In the genomic region with DNA sequence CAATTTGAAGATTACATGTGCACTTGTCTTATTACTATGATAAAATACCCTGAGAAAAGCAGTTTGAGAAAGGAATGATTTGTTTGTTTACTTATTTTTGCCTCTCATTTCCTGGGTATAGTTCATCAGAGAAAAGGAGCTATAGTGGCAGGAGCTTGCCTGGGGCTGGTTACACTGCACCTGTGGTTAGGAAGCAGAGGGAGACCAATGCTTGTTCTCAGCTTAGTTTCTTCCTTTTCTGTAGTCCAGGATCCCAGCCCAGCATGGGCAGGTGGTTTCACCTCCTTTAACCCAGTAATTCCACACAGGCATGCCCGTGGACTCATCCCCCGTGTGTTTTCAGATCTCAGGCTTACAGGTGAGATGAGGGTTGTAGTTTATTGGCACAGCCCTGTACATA, we compare ENCODE assay signal across 27 mouse cellular contexts.
A peak's percentile ranks its signal among the peaks of the same experiment; 100 is the strongest.
DNase-seq lines count a peak whose midpoint lies in the region; ATAC-seq and TF ChIP-seq lines count a peak whose summit lies in the region.
"Had no signal": no experiment of that assay in that cellular context is flagged by ENCODE, and none has a peak within 500 bp of the region (broad histone marks: within the 10 kb centered on the region; RNA-seq: fewer than 3 reads in every experiment).

No protein-coding gene starts in this region.

- no peak for DNase-seq in kidney, postnatal 25 days
- DNase-seq in thymus, adult 2 months = no peak
- DNase-seq in thymus, postnatal 4 days = no peak
- DNase-seq: adrenal gland, adult 2 months; adrenal gland, postnatal 10 days; adrenal gland, postnatal 25 days; B cell, adult 2 months; cerebellum, adult 11 months; cerebellum, adult 18-20 months; cerebellum, adult 8-10 months; cerebellum, adult 9-11 months; cerebellum, postnatal 14 days; cerebellum, postnatal 36 days had no signal

- no peak overlapping the region for H3K27ac ChIP-seq in intestine, embryonic 15.5 days
- H3K27ac ChIP-seq in intestine, postnatal 0 days (ENCODE audit: low read depth, low read length) = no peak overlapping the region
- H3K27ac ChIP-seq in kidney, embryonic 15.5 days = no peak overlapping the region
- H3K27ac ChIP-seq in thymus, adult 2 months (ENCODE audit: control insufficient read depth, insufficient read depth, low read length) = peak overlapping the region; percentile 15; the same call in 1 of the 2 replicates
- H3K27ac ChIP-seq: embryonic facial prominence, embryonic 13.5 days; embryonic facial prominence, embryonic 15.5 days; forebrain, embryonic 10.5 days; forebrain, embryonic 12.5 days had no signal

- TF ChIP-seq POLR2A in thymus, adult 2 months (IDR thresholded peaks at IDR 0.05; ENCODE audit: control insufficient read depth, extremely low read depth, insufficient read depth, low read length, poor library complexity) = no peak

- H3K4me1 ChIP-seq in intestine, embryonic 15.5 days (replicated peaks) = no peaks in the 10 kb centered on the region
- no peaks in the 10 kb centered on the region for H3K4me1 ChIP-seq in intestine, postnatal 0 days (replicated peaks; ENCODE audit: control insufficient read depth, insufficient read depth, low read length)
- no peaks in the 10 kb centered on the region for H3K4me1 ChIP-seq in kidney, embryonic 15.5 days
- H3K4me1 ChIP-seq in thymus, adult 2 months (replicated peaks; ENCODE audit: control insufficient read depth, insufficient read depth, low read length) = peaks cover 2% of the 10 kb centered on the region; the same call in 1 of the 2 replicates
- H3K4me1 ChIP-seq: embryonic facial prominence, embryonic 13.5 days; embryonic facial prominence, embryonic 15.5 days had no signal

- 85% methylated on average over 2 of the region's 2 CpGs for WGBS in intestine, embryonic 15.5 days
- WGBS in intestine, postnatal 0 days = 83% methylated on average over 2 of the region's 2 CpGs
- 59% methylated on average over 2 of the region's 2 CpGs for WGBS in kidney, embryonic 15.5 days
- 81% methylated on average over 2 of the region's 2 CpGs for WGBS in thymus, adult 2 months

- 0 out of 2 replicates have a peak, but pooled peaks cover 3% of the 10 kb centered on the region for H3K36me3 ChIP-seq in intestine, embryonic 15.5 days
- 0 out of 2 replicates have a peak, but pooled peaks cover 9% of the 10 kb centered on the region for H3K36me3 ChIP-seq in intestine, postnatal 0 days (ENCODE audit: control insufficient read depth, insufficient read depth)
- H3K36me3 ChIP-seq in kidney, embryonic 15.5 days = peaks cover 14% of the 10 kb centered on the region; the same call in 1 of the 2 replicates
- H3K36me3 ChIP-seq in thymus, adult 2 months (ENCODE audit: control insufficient read depth, insufficient read depth, low read length) = no peaks in the 10 kb centered on the region
- H3K36me3 ChIP-seq: embryonic facial prominence, embryonic 15.5 days had no signal

- H3K4me2 ChIP-seq in intestine, embryonic 15.5 days (replicated peaks) = no peak overlapping the region
- H3K4me2 ChIP-seq in intestine, postnatal 0 days (replicated peaks; ENCODE audit: low read depth) = no peak overlapping the region
- H3K4me2 ChIP-seq in kidney, embryonic 15.5 days = no peak overlapping the region
- H3K4me2 ChIP-seq: embryonic facial prominence, embryonic 13.5 days; embryonic facial prominence, embryonic 15.5 days; forebrain, embryonic 12.5 days had no signal

- H3K9ac ChIP-seq in intestine, embryonic 15.5 days = no peak overlapping the region
- H3K9ac ChIP-seq in intestine, postnatal 0 days (ENCODE audit: low read depth, low read length) = no peak overlapping the region
- H3K9ac ChIP-seq in kidney, embryonic 15.5 days = no peak overlapping the region
- H3K9ac ChIP-seq: embryonic facial prominence, embryonic 13.5 days; embryonic facial prominence, embryonic 15.5 days; forebrain, embryonic 12.5 days had no signal

- 0 out of 2 replicates have a peak, but pooled peaks have one; percentile 26 for ATAC-seq in intestine, embryonic 15.5 days
- ATAC-seq in intestine, postnatal 0 days = no peak
- 0 out of 2 replicates have a peak, but pooled peaks have one; percentile 27 for ATAC-seq in kidney, embryonic 15.5 days (replicated peaks; ENCODE audit: low FRiP score)
- ATAC-seq: activated CD4-positive, CD25-positive, alpha-beta regulatory T cell, adult 4 months; CD4-positive, CD25-positive, alpha-beta regulatory T cell, adult 4 months; forebrain, embryonic 16.5 days had no signal

- no peak overlapping the region for H3K4me3 ChIP-seq in intestine, embryonic 15.5 days (replicated peaks)
- H3K4me3 ChIP-seq in intestine, postnatal 0 days (ENCODE audit: low read depth, low read length) = no peak overlapping the region
- no peak overlapping the region for H3K4me3 ChIP-seq in kidney, embryonic 15.5 days (replicated peaks)
- no peak overlapping the region for H3K4me3 ChIP-seq in thymus, adult 2 months (ENCODE audit: control insufficient read depth, insufficient read depth, low read length)
- H3K4me3 ChIP-seq: embryonic facial prominence, embryonic 13.5 days; embryonic facial prominence, embryonic 15.5 days; erythroblast, embryonic 14.5 days; forebrain, embryonic 10.5 days; forebrain, embryonic 12.5 days had no signal

- no peak for TF ChIP-seq CTCF in intestine, postnatal 0 days (IDR thresholded peaks at IDR 0.05; ENCODE audit: low read depth)
- TF ChIP-seq CTCF in thymus, adult 2 months (IDR thresholded peaks at IDR 0.05; ENCODE audit: borderline replicate concordance, control insufficient read depth, extremely low read depth, insufficient read depth, low read length, poor library complexity) = no peak

- H3K9me3 ChIP-seq in intestine, embryonic 15.5 days = no peaks in the 10 kb centered on the region
- H3K9me3 ChIP-seq in intestine, postnatal 0 days (ENCODE audit: control insufficient read depth) = no peaks in the 10 kb centered on the region
- no peaks in the 10 kb centered on the region for H3K9me3 ChIP-seq in kidney, embryonic 15.5 days (replicated peaks)
- H3K9me3 ChIP-seq: embryonic facial prominence, embryonic 13.5 days; embryonic facial prominence, embryonic 15.5 days; forebrain, embryonic 10.5 days; forebrain, embryonic 12.5 days; G1E had no signal

- no peaks in the 10 kb centered on the region for H3K27me3 ChIP-seq in intestine, embryonic 15.5 days (replicated peaks)
- no peaks in the 10 kb centered on the region for H3K27me3 ChIP-seq in intestine, postnatal 0 days (replicated peaks; ENCODE audit: control insufficient read depth, insufficient read depth, low read length)
- no peaks in the 10 kb centered on the region for H3K27me3 ChIP-seq in kidney, embryonic 15.5 days
- H3K27me3 ChIP-seq in thymus, adult 2 months (ENCODE audit: control insufficient read depth, insufficient read depth, low read length) = no peaks in the 10 kb centered on the region
- H3K27me3 ChIP-seq: CH12.LX; embryonic facial prominence, embryonic 13.5 days; embryonic facial prominence, embryonic 15.5 days; forebrain, embryonic 12.5 days; Patski had no signal
